Mouse (Mus musculus) cortical plate, adult 2 months (tissue): ENCODE measurements around the gene Gm10300.

Experiments used
- CTCF ChIP-seq: fragments of 200-500 bp; IDR thresholded peaks from 2 replicates; pipeline ENCODE4 v1.5.1; 2011; ENCODE audit warnings: mild to moderate bottlenecking, control low read depth, low read length; ENCODE audit not compliant: insufficient read depth; ENCODE audit errors: extremely low read depth
- POLR2A ChIP-seq: fragments of 200-500 bp; IDR thresholded peaks from 2 replicates; pipeline ENCODE4 v1.6.1; 2011; ENCODE audit warnings: mild to moderate bottlenecking, low read length, control low read depth; ENCODE audit not compliant: insufficient read depth; ENCODE audit errors: extremely low read depth

DNA sequence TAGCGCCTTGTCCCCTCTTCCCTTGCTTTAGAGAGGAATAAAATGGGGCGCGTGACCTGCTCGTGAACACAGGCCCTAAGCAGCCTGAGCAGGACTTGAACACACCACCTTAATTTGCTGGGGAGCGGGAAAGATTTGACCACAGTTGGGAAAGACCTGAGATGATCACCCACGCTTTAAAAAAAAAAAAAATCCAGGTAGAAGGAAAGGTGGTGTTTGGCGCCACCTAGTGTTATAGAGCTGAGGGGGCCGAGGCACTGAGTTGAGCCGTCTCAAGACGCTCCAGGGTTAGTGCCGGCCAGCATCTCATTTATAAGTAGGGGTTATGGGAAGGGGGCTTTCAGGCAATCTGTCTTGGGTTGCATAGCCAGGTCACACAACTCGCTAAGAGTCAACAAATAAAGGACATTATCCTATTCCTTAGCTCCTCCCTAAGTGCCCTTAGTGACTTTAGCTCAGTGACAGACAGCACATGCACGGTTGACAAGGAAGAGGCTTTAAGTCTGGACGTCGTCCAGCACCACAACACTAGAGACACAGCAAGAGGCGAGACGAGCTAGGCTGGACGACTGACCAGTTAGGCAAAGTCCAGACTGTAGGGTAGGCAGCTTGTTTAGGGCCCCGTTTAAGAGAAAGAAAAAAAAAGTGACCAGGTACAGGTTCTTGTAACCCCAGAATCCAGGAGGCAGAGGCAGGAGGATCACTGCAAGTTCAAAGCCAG lies 5.2 kb downstream of the Gm10300 start:
- peak; percentile 82 for TF ChIP-seq CTCF
- TF ChIP-seq POLR2A, result no peak
